Mouse (Mus musculus) embryonic facial prominence, embryonic 15.5 days (tissue): ENCODE data around the gene Furin. TPM values are rescaled to one million over a fixed set of nuclear protein-coding genes. Genes with fewer than 3 reads are reported as not detected.

Experiments used
- ATAC-seq: fragments of 200-750 bp; cut with Nextera tagmentation; 2 replicates; pipeline ENCODE4 v1.8.0; 2017; ENCODE audit warnings: low read depth, moderate TSS enrichment; ENCODE audit not compliant: insufficient number of reproducible peaks, low FRiP score, low TSS enrichment
- H3K27ac ChIP-seq: fragments of 300-500 bp; sonication (generic); replicated peaks from 2 replicates; pipeline ENCODE4 v1.5.1; 2015; ENCODE audit warnings: mild to moderate bottlenecking, inconsistent platforms
- H3K27me3 ChIP-seq: fragments of 300-500 bp; sonication (generic); 2 replicates; pipeline ENCODE4 v1.6.1; 2015; ENCODE audit warnings: inconsistent platforms
- H3K36me3 ChIP-seq: fragments of 300-500 bp; sonication (generic); 2 replicates; pipeline ENCODE4 v1.6.1; 2015; ENCODE audit warnings: mild to moderate bottlenecking, inconsistent platforms
- H3K4me1 ChIP-seq: fragments of 300-500 bp; sonication (generic); 2 replicates; pipeline ENCODE4 v1.6.1; 2015; ENCODE audit warnings: inconsistent platforms
- H3K4me2 ChIP-seq: fragments of 300-500 bp; sonication (generic); replicated peaks from 2 replicates; pipeline ENCODE4 v1.6.1; 2015; ENCODE audit warnings: mild to moderate bottlenecking, inconsistent platforms
- H3K4me3 ChIP-seq: fragments of 300-500 bp; sonication (generic); replicated peaks from 2 replicates; pipeline ENCODE4 v1.5.1; 2015; ENCODE audit warnings: mild to moderate bottlenecking, inconsistent platforms
- H3K9ac ChIP-seq: fragments of 300-500 bp; sonication (generic); 2 replicates; pipeline ENCODE4 v1.6.1; 2015; ENCODE audit warnings: inconsistent platforms
- H3K9me3 ChIP-seq: fragments of 300-500 bp; sonication (generic); replicated peaks from 2 replicates; pipeline ENCODE4 v1.6.1; 2016; ENCODE audit warnings: inconsistent platforms
- WGBS: fragments of 180-500 bp; shearing (Covaris S2); methylation state at CpG from one replicate; pipeline ENCODE4 v1.1.7; 2015; 5-methylcytosine and 5-hydroxymethylcytosine counted together
- polyA plus RNA-seq: library from polyadenylated mRNA; unstranded; fragments of >200 nt; fragmentation: Nextera tagmentation; extraction: Ambion mirVana; gene quantifications from 2 replicates; pipeline ENCODE4 v1.2.1, GENCODE M21; 2015

Furin gene
- polyA plus RNA-seq, 1 experiment from 2014 or later: 16.0 TPM

DNA sequence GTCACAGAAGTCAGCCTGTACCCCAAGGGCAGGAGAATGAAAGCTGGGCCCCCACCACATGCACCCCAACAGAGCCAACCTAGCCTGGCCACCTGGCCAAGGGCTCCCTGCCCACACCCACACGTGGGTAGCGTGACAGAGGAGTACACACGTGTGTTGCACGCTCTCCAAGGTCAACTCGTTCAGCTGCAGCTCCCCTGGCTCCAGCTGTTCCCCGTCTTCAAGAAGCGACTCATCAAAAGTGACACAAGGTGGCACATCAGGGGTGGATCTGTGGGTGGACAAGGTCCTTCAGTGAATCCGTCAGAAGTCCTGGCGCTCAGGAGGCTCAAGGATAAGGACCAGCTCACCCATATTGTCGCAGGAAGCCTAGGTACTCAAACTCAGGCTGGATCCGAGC lies 22.3 kb downstream of the Furin start:
- 70% methylated on average over 11 of the region's 11 CpGs for WGBS
- no peak for ATAC-seq
- Histone ChIP-seq H3K9ac (no peak overlapping the region), H3K4me1 (peaks cover 17% of the 10 kb centered on the region), H3K27ac (no peak overlapping the region), H3K36me3 (peaks cover 42% of the 10 kb centered on the region), H3K27me3 (no peaks in the 10 kb centered on the region), H3K9me3 (no peaks in the 10 kb centered on the region), H3K4me3 (no peak overlapping the region), H3K4me2 (no peak overlapping the region)

- H3K9me3 ChIP-seq: no peaks in the 10 kb centered on the region
- H3K9ac ChIP-seq: no peak overlapping the region
- peaks cover 42% of the 10 kb centered on the region for H3K36me3 ChIP-seq
- H3K27me3 ChIP-seq: no peaks in the 10 kb centered on the region
- no peak overlapping the region for H3K27ac ChIP-seq
- H3K4me2 ChIP-seq: no peak overlapping the region
- no peak for ATAC-seq
- H3K4me1 ChIP-seq: no peaks in the 10 kb centered on the region
- WGBS: 57% methylated on average over 13 of the region's 13 CpGs
- H3K4me3 ChIP-seq: no peak overlapping the region
Observed at GRCm38 (mm10) chr7:80379531-80379930, 25.7 kb downstream of the Furin start.

GRCm38 (mm10) chr7:80377471-80377870 lies 27.8 kb downstream of the Furin start:
- ATAC-seq: no peak
- Histone ChIP-seq H3K4me3 (no peak overlapping the region), H3K36me3 (peaks cover 38% of the 10 kb centered on the region), H3K27me3 (no peaks in the 10 kb centered on the region), H3K9ac (no peak overlapping the region), H3K27ac (no peak overlapping the region), H3K4me2 (no peak overlapping the region), H3K9me3 (no peaks in the 10 kb centered on the region), H3K4me1 (no peaks in the 10 kb centered on the region)
- WGBS: 39% methylated on average over 6 of the region's 6 CpGs

DNA sequence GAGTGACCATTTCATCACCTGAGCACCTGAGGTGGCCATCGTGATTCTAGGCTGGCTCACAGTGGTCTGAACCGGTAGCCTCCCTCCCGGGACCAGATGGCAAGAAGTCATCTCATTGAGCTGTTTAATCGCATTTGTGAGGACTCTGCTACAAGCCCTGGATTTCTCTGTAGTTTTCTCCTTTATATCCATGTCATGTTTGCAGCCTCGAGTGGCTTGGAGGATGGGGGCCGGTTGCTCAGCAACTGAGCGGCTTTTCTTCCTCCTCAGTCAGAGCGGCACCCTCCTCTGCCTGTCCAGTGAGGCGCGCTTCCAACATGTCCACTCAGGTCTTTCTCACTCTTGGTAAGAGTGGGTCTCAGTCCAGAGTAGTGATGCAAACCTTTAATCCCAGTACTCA lies 29.0 kb downstream of the Furin start:
- Histone ChIP-seq H3K4me3 (no peak overlapping the region), H3K36me3 (peaks cover 27% of the 10 kb centered on the region), H3K27me3 (no peaks in the 10 kb centered on the region), H3K27ac (no peak overlapping the region), H3K4me1 (0 out of 2 replicates have a peak, but pooled peaks cover 5% of the 10 kb centered on the region), H3K4me2 (no peak overlapping the region), H3K9me3 (no peaks in the 10 kb centered on the region), H3K9ac (no peak overlapping the region)
- WGBS: 74% methylated on average over 10 of the region's 10 CpGs
- no peak for ATAC-seq

DNA sequence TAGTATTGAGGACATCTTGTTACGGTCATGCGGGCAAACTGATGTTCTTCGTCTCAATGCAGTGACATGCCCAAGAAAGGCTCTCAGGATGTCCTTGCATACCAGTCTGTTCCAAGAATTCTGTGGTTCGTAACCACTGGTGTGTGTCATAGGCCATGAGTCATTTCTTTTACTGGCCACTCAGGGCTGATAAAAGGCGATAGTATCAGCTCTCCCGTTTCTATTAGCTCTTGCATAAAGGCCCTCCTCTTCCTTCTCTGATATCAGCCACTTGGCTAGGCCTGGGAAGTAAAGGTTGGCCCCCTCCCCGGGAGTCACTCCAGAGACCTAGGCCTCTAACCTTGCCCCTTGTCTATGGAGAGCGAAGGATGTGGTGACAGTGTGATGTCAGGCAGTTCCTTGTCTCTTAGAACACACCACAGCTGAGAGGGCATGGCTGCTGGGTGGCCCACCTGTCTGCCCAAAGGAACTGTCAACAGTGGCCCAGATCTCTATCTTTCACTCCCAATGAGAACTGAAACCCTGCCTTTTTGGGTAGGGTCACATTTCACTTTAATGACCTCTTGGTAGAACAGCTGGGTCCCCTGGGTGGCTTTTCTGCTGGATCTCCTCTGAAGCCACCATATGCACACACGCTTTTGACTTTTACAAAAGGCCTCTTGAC lies 29.7 kb downstream of the Furin start:
- H3K4me2 ChIP-seq: no peak overlapping the region
- peaks cover 21% of the 10 kb centered on the region for H3K36me3 ChIP-seq
- peaks cover 6% of the 10 kb centered on the region; the same call in 1 of the 2 replicates for H3K4me1 ChIP-seq
- ATAC-seq: no peak
- no peaks in the 10 kb centered on the region for H3K9me3 ChIP-seq
- no peak overlapping the region for H3K9ac ChIP-seq
- 73% methylated on average over 9 of the region's 9 CpGs for WGBS
- no peak overlapping the region for H3K27ac ChIP-seq
- no peaks in the 10 kb centered on the region for H3K27me3 ChIP-seq
- H3K4me3 ChIP-seq: no peak overlapping the region

DNA sequence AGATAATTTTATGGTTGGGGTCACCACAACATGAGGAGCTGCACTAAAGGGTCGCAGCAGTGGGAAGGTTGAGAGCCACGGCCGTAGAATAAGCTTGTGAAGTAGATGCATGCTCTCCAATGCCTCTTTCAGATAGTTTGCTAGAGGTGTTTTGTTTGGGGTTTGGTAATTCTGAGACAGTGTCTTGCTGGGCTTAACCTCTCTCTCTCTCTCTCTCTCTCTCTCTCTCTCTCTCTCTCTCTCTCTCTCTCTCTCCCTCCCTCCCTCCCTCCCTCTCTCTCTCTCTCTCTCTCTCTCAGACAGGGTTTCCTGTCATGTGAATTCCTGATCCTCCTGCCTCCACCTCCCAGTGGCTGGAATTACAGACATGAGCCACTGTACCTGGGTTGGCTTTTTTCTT lies 30.5 kb downstream of the Furin start:
- 89% methylated on average over 3 of the region's 3 CpGs for WGBS
- no peak overlapping the region for H3K27ac ChIP-seq

GRCm38 (mm10) chr7:80374280-80374679 lies 31.0 kb downstream of the Furin start:
- Histone ChIP-seq H3K9ac (no peak overlapping the region), H3K4me3 (no peak overlapping the region), H3K27ac (no peak overlapping the region), H3K36me3 (peaks cover 8% of the 10 kb centered on the region), H3K9me3 (no peaks in the 10 kb centered on the region), H3K4me2 (no peak overlapping the region), H3K4me1 (peaks cover 18% of the 10 kb centered on the region), H3K27me3 (no peaks in the 10 kb centered on the region)
- WGBS: 56% methylated on average over 3 of the region's 3 CpGs
- no peak for ATAC-seq

More for the DNA sequence above, 30.5 kb downstream of the Furin start:
- Histone ChIP-seq H3K27me3 (no peaks in the 10 kb centered on the region), H3K4me1 (peaks cover 14% of the 10 kb centered on the region), H3K36me3 (peaks cover 13% of the 10 kb centered on the region), H3K9ac (no peak overlapping the region), H3K4me3 (no peak overlapping the region), H3K4me2 (no peak overlapping the region), H3K9me3 (no peaks in the 10 kb centered on the region)
- ATAC-seq: no peak

DNA sequence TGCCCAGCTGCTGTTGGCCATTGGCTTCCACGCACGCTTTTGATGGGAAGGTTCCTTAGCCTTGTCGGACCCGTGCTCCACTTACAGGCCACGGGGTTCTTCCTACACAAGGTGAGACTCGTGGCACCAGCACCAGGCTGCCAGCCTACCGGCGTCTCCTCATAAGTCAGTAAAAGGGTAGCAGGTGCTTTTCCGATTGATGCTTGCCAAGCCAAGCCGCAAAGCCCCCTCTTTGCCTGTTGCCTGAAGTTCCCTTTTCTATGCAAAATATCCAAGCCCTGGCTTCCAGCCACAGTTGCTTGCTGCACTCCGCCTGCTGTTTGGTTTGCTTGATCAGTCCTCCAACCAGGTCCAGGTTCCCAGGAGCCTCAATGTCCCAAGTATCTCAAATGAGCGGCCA lies 31.4 kb downstream of the Furin start:
- H3K9ac ChIP-seq: no peak overlapping the region
- H3K4me3 ChIP-seq: no peak overlapping the region
- no peak overlapping the region for H3K4me2 ChIP-seq
- H3K36me3 ChIP-seq: peaks cover 7% of the 10 kb centered on the region; the same call in 1 of the 2 replicates
- 81% methylated on average over 12 of the region's 12 CpGs for WGBS
- H3K27ac ChIP-seq: no peak overlapping the region
- H3K4me1 ChIP-seq: peaks cover 22% of the 10 kb centered on the region
- ATAC-seq: no peak
- no peaks in the 10 kb centered on the region for H3K9me3 ChIP-seq
- no peaks in the 10 kb centered on the region for H3K27me3 ChIP-seq

- no peak overlapping the region for H3K4me2 ChIP-seq
- no peaks in the 10 kb centered on the region for H3K9me3 ChIP-seq
- H3K4me1 ChIP-seq: peaks cover 26% of the 10 kb centered on the region
- ATAC-seq: no peak
- no peak overlapping the region for H3K4me3 ChIP-seq
- no peak overlapping the region for H3K27ac ChIP-seq
- H3K9ac ChIP-seq: no peak overlapping the region
- 62% methylated on average over 4 of the region's 4 CpGs for WGBS
- peaks cover 6% of the 10 kb centered on the region; the same call in 1 of the 2 replicates for H3K36me3 ChIP-seq
- no peaks in the 10 kb centered on the region for H3K27me3 ChIP-seq
Observed at GRCm38 (mm10) chr7:80373352-80373751, 31.9 kb downstream of the Furin start.

DNA sequence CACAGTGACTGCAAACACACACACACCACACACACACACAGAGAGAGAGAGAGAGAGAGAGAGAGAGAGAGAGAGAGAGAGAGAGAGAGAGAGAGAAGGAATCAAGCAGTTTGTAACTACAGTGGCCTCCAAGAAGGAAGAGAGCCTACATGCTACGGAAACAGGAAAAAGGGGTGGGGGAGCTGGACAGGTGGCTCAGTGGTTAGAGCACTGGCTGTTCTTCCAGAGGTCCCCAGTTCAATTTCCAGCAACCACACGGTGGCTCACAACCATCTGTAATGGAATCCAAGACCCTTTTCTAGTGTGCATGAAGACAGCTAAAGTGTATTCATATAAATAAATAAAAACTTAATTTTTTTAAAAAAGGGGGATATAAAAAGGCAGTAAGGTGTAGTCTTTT lies 32.6 kb downstream of the Furin start:
- no peak for ATAC-seq
- Histone ChIP-seq H3K36me3 (peaks cover 10% of the 10 kb centered on the region; the same call in 1 of the 2 replicates), H3K4me2 (no peak overlapping the region), H3K9me3 (no peaks in the 10 kb centered on the region), H3K4me1 (peaks cover 29% of the 10 kb centered on the region), H3K27me3 (no peaks in the 10 kb centered on the region), H3K9ac (no peak overlapping the region), H3K4me3 (no peak overlapping the region), H3K27ac (no peak overlapping the region)
- 67% methylated on average over 2 of the region's 2 CpGs for WGBS

GRCm38 (mm10) chr7:80372166-80372565 lies 33.1 kb downstream of the Furin start:
- no peak overlapping the region for H3K27ac ChIP-seq
- H3K4me3 ChIP-seq: no peak overlapping the region
- WGBS: 94% methylated on average over 3 of the region's 3 CpGs
- H3K36me3 ChIP-seq: peaks cover 15% of the 10 kb centered on the region
- H3K4me1 ChIP-seq: peaks cover 29% of the 10 kb centered on the region
- H3K9me3 ChIP-seq: no peaks in the 10 kb centered on the region
- no peaks in the 10 kb centered on the region for H3K27me3 ChIP-seq
- H3K4me2 ChIP-seq: no peak overlapping the region
- no peak for ATAC-seq
- no peak overlapping the region for H3K9ac ChIP-seq
